36 mouse cellular contexts compared by ENCODE assay signal in genomic region chr8:11169383-11169782, GRCm38 (mm10).
A peak's percentile ranks its signal among the peaks of the same experiment; 100 is the strongest.
DNase-seq lines count a peak whose midpoint lies in the region; ATAC-seq lines count a peak whose summit lies in the region.
"Had no signal": no experiment of that assay in that cellular context is flagged by ENCODE, and none has a peak within 500 bp of the region (broad histone marks: within the 10 kb centered on the region; RNA-seq: fewer than 3 reads in every experiment).

No protein-coding gene starts in this region.

- H3K9me3 ChIP-seq in intestine, embryonic 16.5 days (ENCODE audit: control insufficient read depth, low read length) = no peaks in the 10 kb centered on the region
- H3K9me3 ChIP-seq: embryonic facial prominence, embryonic 10.5 days; embryonic facial prominence, embryonic 15.5 days; forebrain, embryonic 12.5 days; heart, embryonic 13.5 days; hindbrain, embryonic 10.5 days; hindbrain, embryonic 15.5 days; kidney, embryonic 15.5 days; limb, embryonic 10.5 days; limb, embryonic 15.5 days; neural tube, embryonic 13.5 days had no signal

- H3K27ac ChIP-seq in intestine, embryonic 16.5 days (ENCODE audit: low read length) = no peak overlapping the region
- H3K27ac ChIP-seq: embryonic facial prominence, embryonic 10.5 days; embryonic facial prominence, embryonic 15.5 days; forebrain, embryonic 12.5 days; heart, embryonic 13.5 days; hindbrain, embryonic 10.5 days; hindbrain, embryonic 15.5 days; kidney, embryonic 15.5 days; limb, embryonic 10.5 days; limb, embryonic 15.5 days; macrophage; neural tube, embryonic 13.5 days had no signal

- no peak overlapping the region for H3K9ac ChIP-seq in intestine, embryonic 16.5 days (ENCODE audit: low read depth, low read length)
- H3K9ac ChIP-seq: embryonic facial prominence, embryonic 15.5 days; forebrain, embryonic 12.5 days; forebrain, postnatal 0 days; heart, embryonic 13.5 days; hindbrain, embryonic 15.5 days; kidney, embryonic 15.5 days; limb, embryonic 15.5 days; neural tube, embryonic 13.5 days had no signal

- no peaks in the 10 kb centered on the region for H3K4me1 ChIP-seq in intestine, embryonic 16.5 days (ENCODE audit: control insufficient read depth, insufficient read depth, low read length)
- H3K4me1 ChIP-seq: forebrain, embryonic 12.5 days; hindbrain, embryonic 15.5 days; kidney, embryonic 15.5 days; neural tube, embryonic 13.5 days had no signal

- peak; percentile 36 for DNase-seq in adrenal gland, adult 2 months
- DNase-seq in adrenal gland, postnatal 14 days = no peak
- peak; percentile 48 for DNase-seq in 3134 (ENCODE audit: extremely low read depth, insufficient read length, low spot score)
- peak; percentile 53 for DNase-seq in adipocyte (ENCODE audit: low spot score)
- DNase-seq in kidney, postnatal 25 days = no peak
- no peak for DNase-seq in gastrocnemius, postnatal 10 days
- DNase-seq: adrenal gland, postnatal 10 days; cerebellum, adult 11 months; cerebellum, adult 9-10 months; forebrain, postnatal 0 days; gastrocnemius, postnatal 25 days; heart, postnatal 10 days; kidney, adult 18-20 months; kidney, postnatal 4 days; lung, adult 2 months; lung, postnatal 10 days; right cerebral cortex, postnatal 4 days; thymus, adult 2 months; thymus, postnatal 36 days had no signal

- no peaks in the 10 kb centered on the region for H3K27me3 ChIP-seq in intestine, embryonic 16.5 days (replicated peaks; ENCODE audit: control insufficient read depth, insufficient read depth, low read length)
- H3K27me3 ChIP-seq: embryonic facial prominence, embryonic 15.5 days; heart, embryonic 13.5 days; hindbrain, embryonic 15.5 days; kidney, embryonic 15.5 days; limb, embryonic 15.5 days; neural tube, embryonic 13.5 days had no signal

- 0 out of 2 replicates have a peak, but pooled peaks have one; percentile 42 for ATAC-seq in megakaryocyte progenitor cell, adult 5-6 weeks (replicated peaks; ENCODE audit: poor library complexity)
- no peak for ATAC-seq in intestine, embryonic 16.5 days
- ATAC-seq: activated CD4-positive, CD25-positive, alpha-beta regulatory T cell, adult 4 months; forebrain, postnatal 0 days; inflammation-experienced regulatory T-cells, adult 6 months; midbrain, embryonic 16.5 days had no signal

- H3K36me3 ChIP-seq in intestine, embryonic 16.5 days (ENCODE audit: control insufficient read depth, insufficient read depth, low read length) = no peaks in the 10 kb centered on the region
- H3K36me3 ChIP-seq: embryonic facial prominence, embryonic 10.5 days; embryonic facial prominence, embryonic 15.5 days; forebrain, embryonic 12.5 days; heart, embryonic 13.5 days; hindbrain, embryonic 10.5 days; hindbrain, embryonic 15.5 days; kidney, embryonic 15.5 days; limb, embryonic 10.5 days; limb, embryonic 15.5 days; neural tube, embryonic 13.5 days had no signal

- H3K4me3 ChIP-seq in intestine, embryonic 16.5 days (ENCODE audit: low read length) = no peak overlapping the region
- H3K4me3 ChIP-seq: embryonic facial prominence, embryonic 10.5 days; embryonic facial prominence, embryonic 15.5 days; forebrain, embryonic 12.5 days; heart, embryonic 13.5 days; hindbrain, embryonic 10.5 days; hindbrain, embryonic 15.5 days; kidney, embryonic 15.5 days; limb, embryonic 10.5 days; limb, embryonic 15.5 days; neural tube, embryonic 13.5 days had no signal

- 67% methylated on average over 2 of the region's 2 CpGs for WGBS in intestine, embryonic 16.5 days

- no peak overlapping the region for H3K4me2 ChIP-seq in intestine, embryonic 16.5 days (ENCODE audit: low read depth, low read length)
- H3K4me2 ChIP-seq: embryonic facial prominence, embryonic 15.5 days; forebrain, embryonic 12.5 days; heart, embryonic 13.5 days; hindbrain, embryonic 15.5 days; kidney, embryonic 15.5 days; limb, embryonic 15.5 days; midbrain, embryonic 11.5 days; neural tube, embryonic 13.5 days had no signal

Comparison
In these comparisons a context has a peak if more than half of its experiments do, and no peak if none do; other contexts are left out.
1. DNase-seq: peak in adrenal gland, adult 2 months (single experiment), 3134 (single experiment) and adipocyte (single experiment); none in adrenal gland, postnatal 14 days (single experiment), kidney, postnatal 25 days (0 of 2) and gastrocnemius, postnatal 10 days (single experiment).